Mouse (Mus musculus): ENCODE data around the gene Tbc1d7.

The Tbc1d7 gene

DNA sequence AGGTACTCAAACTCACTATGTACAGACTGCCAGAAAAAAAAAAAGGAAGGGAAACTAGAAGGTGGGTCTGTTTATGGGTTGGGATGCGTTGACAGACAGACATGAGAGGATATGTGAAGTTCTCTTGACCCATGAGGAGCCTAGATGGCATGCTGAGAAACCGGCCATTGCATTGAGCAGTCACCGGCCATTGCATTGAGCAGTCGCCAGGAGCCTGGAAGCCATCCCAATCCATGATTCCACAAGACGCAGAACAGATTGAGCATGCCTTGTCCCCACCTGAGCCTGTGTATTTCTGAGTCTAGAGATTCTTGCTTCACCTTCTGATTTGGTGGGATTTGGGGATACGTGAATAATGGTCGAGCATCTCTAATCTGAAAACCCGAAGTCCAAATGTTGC lies 22.6 kb upstream of the Tbc1d7 start:
- no peak for DNase-seq (ENCODE audit: low spot score in 2 of 2)

DNA sequence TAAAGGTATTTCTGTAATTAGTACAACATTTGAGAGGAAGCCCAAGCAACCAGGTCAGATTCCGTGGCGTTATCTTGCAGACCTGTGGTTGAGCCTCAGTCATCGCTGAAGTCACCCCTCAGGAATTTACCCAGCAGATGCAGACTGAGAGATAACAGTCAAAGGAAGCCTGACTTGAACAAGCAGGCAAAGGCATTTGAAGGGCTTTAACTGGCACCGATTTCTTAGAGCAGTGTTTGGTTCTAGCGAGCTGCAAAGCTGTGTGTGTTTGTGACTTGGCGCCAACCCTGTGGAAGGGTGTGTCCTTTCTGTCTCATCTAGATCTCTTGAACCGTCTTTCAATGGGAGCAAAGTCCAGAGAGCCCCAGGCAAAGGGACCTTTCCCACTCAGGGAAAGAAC lies 22.0 kb upstream of the Tbc1d7 start:
- no peak for DNase-seq (ENCODE audit: low spot score in 2 of 2)

DNA sequence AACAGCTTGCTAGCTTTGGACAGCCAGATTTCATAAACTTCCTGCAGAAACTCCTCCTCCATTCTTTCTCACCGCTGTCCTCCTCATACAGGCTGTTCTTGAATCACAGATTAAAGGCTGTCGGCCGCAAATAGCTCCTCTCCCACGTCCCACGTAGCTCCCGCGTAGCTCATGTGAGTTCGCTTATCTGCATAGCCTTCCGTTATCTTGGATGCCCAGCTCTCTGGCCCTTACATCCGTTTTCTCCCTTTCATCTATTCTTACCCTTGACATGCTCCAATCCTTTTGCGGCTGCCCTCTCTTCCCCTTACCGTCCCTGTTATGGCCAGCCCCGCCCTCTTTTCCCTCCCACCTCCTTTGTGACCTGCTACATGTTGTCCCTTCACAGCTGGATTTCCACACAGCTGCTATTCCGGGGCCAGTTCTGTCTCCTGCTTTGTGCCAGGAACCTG lies 20.5 kb upstream of the Tbc1d7 start:
- DNase-seq (ENCODE audit: low spot score in 2 of 2), result peak; percentile 69 to 71

GRCm38 (mm10) chr13:43191290-43191689 lies 20.0 kb upstream of the Tbc1d7 start:
- DNase-seq (ENCODE audit: low spot score in 2 of 2), result no peak

GRCm38 (mm10) chr13:43187736-43188135 lies 16.4 kb upstream of the Tbc1d7 start:
- no peak for DNase-seq (ENCODE audit: low spot score in 2 of 2)

DNA sequence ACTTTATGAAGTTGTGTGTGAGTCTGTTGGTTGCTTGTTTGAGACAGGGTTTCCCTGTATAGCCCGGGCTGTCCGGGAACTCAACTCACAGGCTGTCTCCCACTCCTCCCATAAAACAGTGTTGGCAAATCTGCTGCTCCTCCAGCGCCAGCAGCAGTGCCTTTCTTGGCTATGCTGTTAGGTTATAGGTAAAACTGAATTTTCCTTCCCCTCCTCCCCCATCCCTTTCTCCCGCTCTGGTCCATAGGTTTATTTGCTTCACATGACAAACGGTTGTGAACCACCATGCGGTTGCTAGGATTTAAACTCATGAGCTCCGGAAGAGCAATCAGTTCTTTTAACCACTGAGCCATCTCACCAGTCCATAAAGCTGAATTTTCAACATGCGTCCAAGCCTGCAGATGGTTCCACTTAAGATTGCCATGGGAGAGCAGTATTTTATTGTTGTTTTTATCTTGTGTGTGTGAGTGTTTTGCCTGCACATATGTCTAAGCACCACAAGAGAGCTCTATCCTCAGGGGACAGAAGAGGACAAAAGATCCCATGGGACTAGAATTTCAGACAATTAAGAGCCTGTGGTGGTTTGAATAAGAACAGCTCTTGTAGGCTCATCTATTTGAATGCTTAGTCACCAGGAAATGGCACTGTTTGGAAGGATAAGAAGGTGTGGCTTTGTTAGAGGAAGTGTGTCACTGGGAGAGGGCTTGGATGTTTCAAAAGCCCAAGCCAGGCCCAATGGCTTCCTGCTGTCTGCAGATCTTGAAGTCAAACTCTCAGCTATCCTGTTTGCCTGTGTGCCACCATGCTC lies 12.2 kb upstream of the Tbc1d7 start:
- DNase-seq (ENCODE audit: low spot score in 2 of 2), result no peak

DNA sequence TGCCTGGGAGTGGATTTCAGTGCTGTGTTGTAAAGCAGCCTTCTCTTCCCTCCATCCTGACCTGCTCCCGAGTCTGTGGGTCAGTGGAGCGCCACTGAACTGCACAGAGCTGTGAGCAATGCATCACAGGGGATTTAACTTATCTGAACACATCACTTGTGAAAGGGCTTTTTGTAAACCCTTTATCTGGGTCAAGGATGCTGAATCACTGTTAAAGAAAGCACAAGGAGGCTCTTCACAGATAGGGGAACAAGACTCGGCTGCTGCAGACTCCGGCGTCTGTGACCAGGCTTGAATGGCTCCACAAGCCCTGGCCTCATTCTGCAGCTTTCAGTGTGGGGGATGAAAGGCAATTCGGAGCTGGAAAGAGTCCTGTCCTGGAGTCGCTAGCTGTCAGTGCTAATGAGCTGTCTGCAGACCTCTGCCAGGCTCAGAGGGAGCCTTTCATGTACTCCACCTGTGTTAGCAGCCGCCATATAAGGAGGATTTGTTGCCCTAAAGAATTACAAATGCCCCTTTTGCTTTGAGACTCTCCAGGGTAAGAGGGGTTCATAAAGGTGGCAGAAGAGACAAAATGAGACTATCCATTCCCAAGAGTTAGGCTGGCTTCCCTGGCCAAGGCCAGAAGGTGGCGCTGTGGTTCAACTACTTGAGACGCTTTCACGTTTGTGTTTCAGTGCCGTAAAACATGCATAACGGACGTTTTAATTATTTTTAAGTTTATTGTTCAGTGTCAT lies 11.3 kb upstream of the Tbc1d7 start:
- DNase-seq (ENCODE audit: low spot score in 2 of 2), result peak; percentile 89 to 92

DNA sequence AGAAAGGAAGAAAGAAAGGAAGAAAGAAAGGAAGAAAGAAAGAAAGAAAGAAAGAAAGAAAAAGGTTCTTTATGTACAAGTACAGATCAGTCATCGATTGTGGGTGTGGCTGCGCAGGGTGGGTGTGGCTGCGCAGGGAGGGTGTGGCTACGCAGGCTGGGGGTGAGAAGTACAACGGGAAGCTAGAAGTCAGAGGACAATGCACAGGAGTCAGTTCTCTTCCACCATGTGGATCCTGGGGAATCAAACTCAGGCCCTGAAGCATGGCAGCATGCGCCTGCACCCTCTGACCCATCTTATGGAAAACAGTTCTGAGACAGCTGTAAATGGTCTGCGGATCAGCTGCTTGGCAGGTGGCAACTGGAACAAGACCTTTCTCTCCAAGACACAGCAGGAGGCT lies 9.8 kb upstream of the Tbc1d7 start:
- DNase-seq (ENCODE audit: low spot score in 2 of 2), result no peak

GRCm38 (mm10) chr13:43177317-43177716 lies 6.0 kb upstream of the Tbc1d7 start:
- DNase-seq (ENCODE audit: low spot score in 2 of 2), result no peak

- no peak for DNase-seq (ENCODE audit: low spot score in 2 of 2)
These were observed 5.4 kb upstream of the Tbc1d7 start for GRCm38 (mm10) chr13:43176676-43177075.

GRCm38 (mm10) chr13:43173262-43173661 lies 2.0 kb upstream of the Tbc1d7 start:
- DNase-seq (ENCODE audit: low spot score in 2 of 2), result peak; percentile 88 to 90

DNA sequence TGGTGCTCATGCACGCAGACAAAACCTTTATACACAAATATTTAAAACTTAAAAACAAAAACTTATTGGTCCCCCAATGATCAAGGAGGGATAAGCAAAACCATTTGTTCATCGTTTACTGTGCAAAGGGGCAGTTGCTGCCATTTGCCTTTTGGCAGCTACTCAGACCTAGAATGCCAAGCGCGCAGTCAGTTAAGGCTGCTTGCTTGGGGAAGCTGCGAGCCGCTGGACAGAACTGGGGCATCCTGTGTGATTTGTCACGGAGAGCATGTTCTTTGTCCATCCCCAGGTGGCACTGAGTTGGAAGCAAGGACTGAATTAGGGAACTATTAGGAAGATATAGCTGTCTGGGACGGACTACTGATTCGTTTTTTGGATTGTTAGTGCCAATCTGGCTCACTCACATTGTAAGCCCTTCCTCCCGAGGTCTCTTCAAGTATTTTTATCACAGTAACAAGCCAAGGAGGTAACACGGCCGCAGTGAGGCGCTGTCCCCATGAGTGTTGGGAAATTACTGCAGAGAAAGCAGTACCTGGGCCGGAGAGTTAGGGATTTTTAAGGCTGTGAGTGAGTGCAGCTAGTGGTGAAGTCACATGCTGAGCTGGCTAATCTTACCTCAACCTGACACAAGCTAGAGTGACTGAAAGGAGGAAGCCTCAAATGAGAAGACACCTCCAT lies 874 bp upstream of the Tbc1d7 start:
- peak in 1 of 2 experiments; percentile 52 for DNase-seq (ENCODE audit: low spot score in 2 of 2)

DNA sequence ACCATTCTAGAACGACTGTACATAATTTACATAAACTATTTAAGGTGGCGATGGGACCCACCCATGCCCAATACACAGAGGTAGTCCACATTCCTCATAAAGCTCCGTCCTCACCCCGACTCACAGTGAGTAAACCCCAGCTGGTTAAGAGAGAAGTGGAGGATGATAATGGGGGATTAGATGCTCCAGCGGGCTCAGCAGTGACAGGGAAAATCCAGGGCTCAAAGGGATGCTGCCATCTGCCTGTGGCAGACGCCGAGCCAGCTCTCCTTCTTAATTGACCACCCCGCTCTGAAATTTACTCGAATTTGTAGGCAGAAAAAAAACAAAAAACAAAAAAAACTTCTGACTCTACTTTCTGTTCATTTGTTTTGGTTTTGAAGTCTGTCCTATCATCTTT lies 3.6 kb downstream of the Tbc1d7 start:
- DNase-seq (ENCODE audit: low spot score in 2 of 2), result no peak

- no peak for DNase-seq (ENCODE audit: low spot score in 2 of 2)
These were observed 11.9 kb downstream of the Tbc1d7 start for GRCm38 (mm10) chr13:43159429-43159828.

GRCm38 (mm10) chr13:43158281-43158680 lies 13.0 kb downstream of the Tbc1d7 start:
- DNase-seq (ENCODE audit: low spot score in 2 of 2), result no peak

DNA sequence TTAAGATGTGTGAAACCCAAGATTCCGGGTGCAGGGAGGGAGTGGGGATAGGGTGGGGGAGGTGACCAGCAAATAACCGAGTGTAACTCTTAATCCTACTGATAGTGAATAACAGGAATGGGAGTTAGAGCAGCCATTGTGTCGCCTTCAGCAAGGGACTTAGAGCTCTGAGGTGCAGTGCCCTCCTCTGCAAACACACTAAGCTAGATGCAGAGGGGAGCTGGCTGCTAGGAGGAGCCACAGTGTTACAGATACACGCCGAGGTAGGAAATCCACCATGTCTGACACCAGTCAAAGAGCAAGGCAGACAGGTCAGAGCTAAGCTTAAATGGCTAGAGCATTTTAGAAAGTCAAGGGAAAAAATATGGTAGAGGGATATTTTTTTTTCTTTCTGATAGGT lies 13.9 kb downstream of the Tbc1d7 start:
- no peak for DNase-seq (ENCODE audit: low spot score in 2 of 2)

DNA sequence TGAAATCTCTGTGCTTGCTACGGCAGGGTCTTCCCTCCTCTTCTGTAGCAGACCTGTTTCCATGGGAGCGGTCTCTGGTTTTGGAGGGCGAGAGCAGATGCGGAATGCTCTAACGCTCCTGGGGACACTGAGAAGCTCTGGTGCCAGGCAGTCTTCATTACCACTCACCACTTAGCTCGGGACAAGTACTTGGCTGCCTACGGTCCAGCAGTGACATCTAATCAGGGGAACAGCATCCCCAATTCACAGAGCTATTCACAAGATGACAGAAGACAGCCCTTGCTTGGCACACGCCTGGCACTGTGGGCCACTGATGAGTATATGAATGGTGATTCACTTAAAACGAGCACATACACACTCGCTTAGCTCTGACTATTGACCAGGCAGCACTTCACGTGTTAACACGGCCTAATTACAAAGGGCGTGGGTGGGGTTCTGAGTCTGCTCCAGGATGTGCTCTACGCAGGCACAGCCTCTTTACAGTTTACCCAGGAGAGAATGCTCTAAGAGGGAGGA lies 19.2 kb downstream of the Tbc1d7 start:
- DNase-seq (ENCODE audit: low spot score in 2 of 2), result no peak

DNA sequence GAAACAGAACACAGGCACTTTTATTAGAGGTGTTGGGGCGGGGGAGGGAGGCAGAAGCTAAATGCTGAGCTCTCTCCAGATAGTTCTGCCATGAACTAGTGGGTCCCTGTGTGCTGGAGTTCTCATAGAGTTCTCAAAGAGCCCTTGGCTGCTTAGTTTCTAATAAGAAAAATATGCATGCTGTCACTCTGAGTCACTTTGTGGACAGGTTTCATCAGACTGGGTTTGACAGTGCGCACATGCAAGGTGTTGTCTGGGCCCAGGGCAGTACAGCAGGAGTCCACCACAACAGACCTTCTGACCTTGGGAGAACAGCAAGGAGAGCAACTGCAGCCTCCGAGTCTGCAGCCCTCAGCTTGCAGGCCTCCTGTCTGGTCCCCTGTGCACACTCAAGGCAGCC lies 21.6 kb downstream of the Tbc1d7 start:
- no peak for DNase-seq (ENCODE audit: low spot score in 2 of 2)

GRCm38 (mm10) chr13:43148692-43149091 lies 22.6 kb downstream of the Tbc1d7 start:
- no peak for DNase-seq (ENCODE audit: low spot score in 2 of 2)

DNA sequence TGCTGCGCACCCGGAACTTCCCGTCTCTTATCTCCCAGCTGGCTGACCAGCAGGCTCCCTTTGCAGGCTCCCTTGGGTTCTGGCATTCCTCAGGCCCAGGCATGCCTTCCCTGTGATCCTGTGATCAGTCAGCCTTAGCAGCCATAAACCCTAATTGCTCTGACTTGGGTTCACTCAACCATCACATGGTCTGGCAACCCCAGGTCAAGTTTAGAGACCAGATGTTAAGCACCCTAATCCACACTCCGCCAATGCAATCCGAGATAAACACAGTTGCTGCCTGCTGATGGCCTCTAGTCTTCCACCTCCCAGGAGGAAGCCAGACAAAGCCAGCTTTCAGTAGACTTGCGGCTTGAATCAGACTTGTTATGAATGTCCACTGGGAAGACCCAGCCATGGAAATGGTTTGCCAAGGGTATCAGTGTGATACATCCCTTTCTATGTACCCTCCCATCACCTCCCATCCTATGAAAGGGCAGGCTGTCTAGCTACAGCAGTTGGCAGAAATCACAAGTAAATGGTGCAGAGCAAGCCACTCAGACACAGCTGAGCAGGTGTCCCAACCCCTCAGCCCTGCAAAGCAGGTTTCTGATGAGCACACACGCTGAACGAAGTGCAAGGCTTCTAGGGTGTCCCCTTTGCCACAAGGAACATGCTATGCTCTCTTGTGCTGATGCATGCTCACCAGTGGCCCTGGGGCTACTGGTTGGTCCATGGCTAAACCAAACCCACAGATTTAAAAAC lies 24.6 kb downstream of the Tbc1d7 start:
- DNase-seq (ENCODE audit: low spot score in 2 of 2), result no peak

DNA sequence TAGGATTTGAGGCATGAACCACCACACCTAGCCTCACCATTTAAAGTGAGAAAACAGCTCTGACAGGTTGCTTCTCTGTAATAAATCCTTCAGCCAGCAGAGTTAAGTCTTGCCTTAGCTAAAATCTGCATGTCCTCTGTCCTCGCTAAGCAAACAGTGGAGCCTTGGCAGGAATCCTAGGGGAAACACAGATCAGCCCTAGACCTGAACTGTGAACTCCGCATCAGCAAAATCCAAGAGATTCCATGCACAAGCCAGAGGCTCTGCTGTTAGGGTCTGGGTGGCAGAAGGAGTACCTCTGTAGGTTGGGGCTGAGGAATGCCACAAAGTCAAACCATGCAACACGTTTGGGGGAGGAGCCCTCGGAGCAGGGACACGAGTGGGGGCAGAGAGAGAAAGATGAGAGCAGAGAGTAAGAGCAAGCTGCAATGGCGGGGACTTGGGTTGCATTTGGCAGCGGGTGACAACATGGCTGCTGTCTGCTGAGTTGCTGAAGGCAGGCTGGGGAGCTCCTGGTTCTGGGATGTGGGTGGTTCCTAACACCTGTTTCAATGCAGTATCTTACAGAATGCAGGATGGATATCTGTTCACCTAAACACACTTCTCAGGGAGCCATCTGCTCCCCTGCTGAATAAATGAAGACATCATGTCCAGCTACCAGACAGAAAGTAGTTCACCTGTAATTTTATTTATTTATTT lies 26.4 kb downstream of the Tbc1d7 start:
- DNase-seq (ENCODE audit: low spot score in 2 of 2), result no peak
